Mouse (Mus musculus) heart, adult 2 months (tissue): ENCODE measurements around the gene Olfr628.

Source experiments
- CTCF ChIP-seq: fragments of 200-600 bp; IDR thresholded peaks from 2 replicates; pipeline ENCODE4 v1.8.1; 2022; ENCODE audit warnings: antibody characterized with exemption, mild to moderate bottlenecking, moderate library complexity
- EP300 ChIP-seq: fragments of 200-500 bp; IDR thresholded peaks from 2 replicates; pipeline ENCODE4 v1.6.1; 2011; ENCODE audit warnings: low read depth, low read length, control low read depth; ENCODE audit not compliant: insufficient read depth
- POLR2A ChIP-seq: fragments of 200-500 bp; IDR thresholded peaks from 2 replicates; pipeline ENCODE4 v1.6.1; 2011; ENCODE audit warnings: mild to moderate bottlenecking, low read depth, low read length, control low read depth; ENCODE audit not compliant: insufficient read depth

DNA sequence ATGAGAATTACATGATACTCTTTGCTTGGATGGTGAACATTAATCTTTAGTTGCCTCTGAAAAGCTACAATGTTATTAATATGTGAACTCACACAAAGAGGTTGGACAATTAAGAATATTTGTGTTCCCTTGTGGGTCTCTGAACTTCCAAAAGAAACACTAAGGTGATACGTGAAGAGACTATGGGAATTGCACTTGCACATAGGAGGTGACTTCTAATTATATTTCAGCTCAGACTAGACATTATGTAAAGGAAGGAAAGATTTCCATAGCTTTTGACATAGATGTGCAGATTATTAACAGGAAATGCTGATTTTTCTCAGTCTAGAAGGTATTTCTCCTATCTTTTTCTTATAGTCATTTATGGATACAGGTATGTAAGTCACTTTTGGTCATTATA lies at the start of gene Olfr628:
- TF ChIP-seq CTCF: no peak
- TF ChIP-seq EP300: no peak
- TF ChIP-seq POLR2A: no peak
